Mouse (Mus musculus): ENCODE results near the gene Sct.

GRCm38 (mm10) chr7:141301386-141301785 is 22.5 kb upstream of the Sct start:
- no peak for TF ChIP-seq CTCF (IDR thresholded peaks at IDR 0.05; ENCODE audit: low read depth)
- TF ChIP-seq EP300 (IDR thresholded peaks at IDR 0.05; ENCODE audit: low read depth) = no peak
